Mouse (Mus musculus) thymus, adult 2 months (tissue): ENCODE results near the gene Dpm3.

Source experiments
- CTCF ChIP-seq: fragments of 200-500 bp; IDR thresholded peaks from 2 replicates; pipeline ENCODE4 v1.5.1; 2012; ENCODE audit warnings: mild to moderate bottlenecking, control low read depth, low read length, moderate library complexity, borderline replicate concordance; ENCODE audit not compliant: control insufficient read depth, poor library complexity, insufficient read depth; ENCODE audit errors: extremely low read depth
- POLR2A ChIP-seq: fragments of 200-500 bp; IDR thresholded peaks from 2 replicates; pipeline ENCODE4 v1.6.1; 2012; ENCODE audit warnings: mild to moderate bottlenecking, low read length, control low read depth, moderate library complexity; ENCODE audit not compliant: control insufficient read depth, poor library complexity, insufficient read depth; ENCODE audit errors: extremely low read depth

DNA sequence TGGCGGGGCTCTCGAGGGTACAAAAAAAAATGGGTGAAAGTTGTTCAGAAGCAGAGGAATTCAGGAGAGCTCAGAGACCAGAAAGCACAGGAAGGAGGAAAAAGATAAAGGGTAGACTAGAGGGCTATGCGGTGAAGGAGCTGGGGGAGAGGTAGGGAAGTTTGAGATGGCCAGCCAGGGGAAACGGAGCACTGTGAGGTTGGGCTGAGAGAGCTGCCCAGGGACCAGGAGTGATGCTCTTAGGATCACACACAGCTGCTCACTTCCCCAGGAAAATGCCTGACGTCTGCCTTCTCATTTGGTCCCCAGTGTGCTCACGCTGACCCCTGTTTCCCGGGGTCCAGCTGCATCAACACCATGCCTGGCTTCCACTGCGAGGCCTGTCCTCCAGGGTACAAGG, 39.6 kb upstream of the Dpm3 start:
- TF ChIP-seq CTCF: no peak
- TF ChIP-seq POLR2A: no peak
